Mouse (Mus musculus) kidney, embryonic 15.5 days (tissue): ENCODE measurements around the gene Fgfr2. TPM values are rescaled to one million over a fixed set of nuclear protein-coding genes. Genes with fewer than 3 reads are reported as not detected.

Source experiments
- ATAC-seq: fragments of 200-750 bp; cut with Nextera tagmentation; replicated peaks from 2 replicates; pipeline ENCODE4 v1.8.0; 2017; ENCODE audit warnings: moderate TSS enrichment; ENCODE audit not compliant: low FRiP score
- H3K27ac ChIP-seq: fragments of 300-500 bp; sonication (generic); 2 replicates; pipeline ENCODE4 v1.5.1; 2015; ENCODE audit warnings: mild to moderate bottlenecking, inconsistent platforms
- H3K27me3 ChIP-seq: fragments of 300-500 bp; sonication (generic); 2 replicates; pipeline ENCODE4 v1.6.1; 2015; ENCODE audit warnings: inconsistent platforms
- H3K36me3 ChIP-seq: fragments of 300-500 bp; sonication (generic); 2 replicates; pipeline ENCODE4 v1.6.1; 2015; ENCODE audit warnings: inconsistent platforms
- H3K4me1 ChIP-seq: fragments of 300-500 bp; sonication (generic); 2 replicates; pipeline ENCODE4 v1.6.1; 2015; ENCODE audit warnings: inconsistent platforms
- H3K4me2 ChIP-seq: fragments of 300-500 bp; sonication (generic); 2 replicates; pipeline ENCODE4 v1.6.1; 2015; ENCODE audit warnings: moderate library complexity, mild to moderate bottlenecking, inconsistent platforms
- H3K4me3 ChIP-seq: fragments of 300-500 bp; sonication (generic); replicated peaks from 2 replicates; pipeline ENCODE4 v1.5.1; 2015; ENCODE audit warnings: mild to moderate bottlenecking, inconsistent platforms
- H3K9ac ChIP-seq: fragments of 300-500 bp; sonication (generic); 2 replicates; pipeline ENCODE4 v1.6.1; 2015; ENCODE audit warnings: mild to moderate bottlenecking, inconsistent platforms
- H3K9me3 ChIP-seq: fragments of 300-500 bp; sonication (generic); replicated peaks from 2 replicates; pipeline ENCODE4 v1.6.1; 2016; ENCODE audit warnings: inconsistent platforms
- WGBS: fragments of 180-500 bp; shearing (Covaris S2); methylation state at CpG from one replicate; pipeline ENCODE4 v1.1.7; 2015; ENCODE audit warnings: mixed read lengths; 5-methylcytosine and 5-hydroxymethylcytosine counted together
- polyA plus RNA-seq: library from polyadenylated mRNA; unstranded; fragments of >200 nt; fragmentation: Nextera tagmentation; extraction: Ambion mirVana; gene quantifications from 2 replicates; pipeline ENCODE4 v1.2.1, GENCODE M21; 2015

Fgfr2 gene
- polyA plus RNA-seq, 1 experiment from 2014 or later: 104 TPM

DNA sequence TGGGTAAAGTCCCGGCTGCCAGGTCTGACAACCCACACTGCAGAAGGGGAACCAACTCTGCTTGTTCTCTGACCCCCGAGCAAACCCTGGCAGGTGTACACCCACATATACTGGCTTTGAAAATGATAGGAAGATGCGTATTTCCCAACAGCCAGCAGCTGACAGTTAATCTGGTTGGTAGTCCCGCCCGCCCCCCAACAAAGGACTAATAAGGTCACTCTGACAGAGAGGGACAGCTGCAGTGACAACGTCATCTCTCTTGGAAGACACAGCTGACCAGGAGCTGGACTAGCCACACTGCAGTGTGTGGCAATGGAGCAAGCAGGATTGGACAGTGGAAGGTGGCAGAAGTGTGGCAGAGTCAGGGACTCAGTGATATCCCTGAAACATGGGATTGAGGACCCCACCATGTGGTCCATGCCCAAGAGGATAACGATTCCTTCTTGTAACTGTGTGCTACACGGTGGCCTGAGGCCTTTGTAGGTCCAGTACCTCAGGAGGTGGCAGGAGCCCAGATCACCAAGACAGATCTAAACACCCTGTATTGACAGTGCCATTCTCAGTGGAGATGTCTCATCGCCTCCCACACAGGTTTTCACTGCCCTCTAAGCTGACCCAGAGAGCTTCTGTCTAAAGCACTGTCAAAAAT lies 130.1 kb downstream of the Fgfr2 start:
- Histone ChIP-seq H3K27me3 (no peaks in the 10 kb centered on the region), H3K4me3 (no peak overlapping the region), H3K4me1 (no peaks in the 10 kb centered on the region), H3K27ac (no peak overlapping the region), H3K9me3 (no peaks in the 10 kb centered on the region), H3K4me2 (no peak overlapping the region), H3K9ac (no peak overlapping the region), H3K36me3 (peaks cover 100% of the 10 kb centered on the region)
- 90% methylated on average over 9 of the region's 9 CpGs for WGBS
- no peak for ATAC-seq

DNA sequence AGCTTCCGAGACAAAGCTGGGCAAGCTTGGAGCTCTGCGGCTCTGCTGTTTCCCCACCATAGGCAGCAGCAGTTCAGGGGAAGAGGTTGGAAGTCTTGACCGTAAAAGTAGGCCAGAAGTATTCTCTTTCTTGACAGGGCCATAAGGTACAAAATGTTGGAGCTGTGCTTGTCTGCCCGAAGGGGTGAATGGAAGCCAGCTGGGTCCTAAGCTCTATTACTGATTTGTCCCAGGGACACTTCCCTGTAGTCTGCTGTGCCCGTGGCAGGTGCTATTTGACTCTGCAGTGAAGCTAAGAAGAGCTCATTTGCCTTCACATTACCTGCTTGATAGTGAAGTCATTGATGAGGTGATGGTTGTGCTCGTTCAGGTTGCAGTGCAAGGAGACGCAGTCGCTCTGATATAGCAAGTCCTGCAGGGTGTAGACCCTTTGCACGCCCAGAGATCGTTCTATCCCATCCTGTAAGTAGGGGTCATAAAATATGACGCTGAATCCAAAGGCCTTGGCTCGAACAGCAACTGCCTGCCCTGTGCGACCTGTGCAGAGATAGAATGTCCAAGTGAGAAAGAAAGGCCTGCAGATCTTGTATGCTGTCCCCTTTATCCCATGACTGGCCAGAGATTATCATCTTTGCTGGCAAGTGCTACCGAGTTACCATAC lies 131.8 kb downstream of the Fgfr2 start:
- Histone ChIP-seq H3K4me1 (no peaks in the 10 kb centered on the region), H3K27ac (no peak overlapping the region), H3K4me2 (no peak overlapping the region), H3K9me3 (no peaks in the 10 kb centered on the region), H3K27me3 (no peaks in the 10 kb centered on the region), H3K36me3 (peaks cover 92% of the 10 kb centered on the region), H3K9ac (no peak overlapping the region), H3K4me3 (no peak overlapping the region)
- WGBS: 81% methylated on average over 14 of the region's 14 CpGs
- no peak for ATAC-seq

DNA sequence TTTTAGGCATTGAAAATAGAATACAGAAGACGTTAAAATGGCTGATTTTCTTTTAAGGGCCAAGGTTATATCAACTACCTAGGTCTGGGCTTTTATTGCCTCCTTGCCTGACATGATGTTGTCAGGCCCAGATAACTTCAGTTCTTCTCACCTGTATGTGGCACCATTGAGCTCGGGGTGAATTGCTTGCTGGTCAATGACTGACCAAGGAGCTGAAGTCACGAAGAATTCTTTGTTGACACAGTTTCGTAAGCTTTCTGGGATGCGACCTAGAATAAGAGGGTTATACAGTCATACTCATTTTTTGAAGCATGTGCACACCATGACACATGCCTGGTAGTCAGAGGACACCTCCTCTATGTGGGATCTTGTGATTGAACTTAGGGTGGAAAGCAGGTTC lies 133.3 kb downstream of the Fgfr2 start:
- no peak overlapping the region for H3K4me3 ChIP-seq
- no peaks in the 10 kb centered on the region for H3K4me1 ChIP-seq
- ATAC-seq: no peak
- no peak overlapping the region for H3K27ac ChIP-seq
- H3K9ac ChIP-seq: no peak overlapping the region
- H3K4me2 ChIP-seq: no peak overlapping the region
- H3K27me3 ChIP-seq: no peaks in the 10 kb centered on the region
- H3K36me3 ChIP-seq: peaks cover 90% of the 10 kb centered on the region
- WGBS: 92% methylated on average over 5 of the region's 5 CpGs
- no peaks in the 10 kb centered on the region for H3K9me3 ChIP-seq

DNA sequence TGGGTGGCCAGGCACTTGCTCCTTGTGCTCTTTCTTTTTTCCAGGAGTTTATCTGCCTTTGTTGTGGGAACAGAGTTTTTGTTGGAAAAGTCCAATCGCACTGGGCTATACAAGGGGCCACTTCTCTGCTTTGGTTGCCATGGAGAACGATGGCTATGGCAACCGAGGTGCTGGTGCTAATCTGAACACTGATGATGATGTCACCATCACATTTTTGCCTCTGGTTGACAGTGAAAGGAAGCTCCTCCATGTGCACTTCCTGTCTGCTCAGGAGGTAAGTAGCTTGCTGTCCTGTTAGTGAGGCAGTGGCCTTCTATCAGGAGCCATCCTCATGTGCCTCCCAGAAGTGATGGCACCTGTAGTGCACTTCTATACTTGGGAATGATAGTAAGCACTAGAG lies 140.5 kb downstream of the Fgfr2 start:
- no peak for ATAC-seq
- Histone ChIP-seq H3K4me2 (no peak overlapping the region), H3K9me3 (no peaks in the 10 kb centered on the region), H3K27ac (no peak overlapping the region), H3K4me3 (no peak overlapping the region), H3K4me1 (no peaks in the 10 kb centered on the region), H3K27me3 (no peaks in the 10 kb centered on the region), H3K36me3 (peaks cover 68% of the 10 kb centered on the region), H3K9ac (no peak overlapping the region)
- 81% methylated on average over 3 of the region's 3 CpGs for WGBS

DNA sequence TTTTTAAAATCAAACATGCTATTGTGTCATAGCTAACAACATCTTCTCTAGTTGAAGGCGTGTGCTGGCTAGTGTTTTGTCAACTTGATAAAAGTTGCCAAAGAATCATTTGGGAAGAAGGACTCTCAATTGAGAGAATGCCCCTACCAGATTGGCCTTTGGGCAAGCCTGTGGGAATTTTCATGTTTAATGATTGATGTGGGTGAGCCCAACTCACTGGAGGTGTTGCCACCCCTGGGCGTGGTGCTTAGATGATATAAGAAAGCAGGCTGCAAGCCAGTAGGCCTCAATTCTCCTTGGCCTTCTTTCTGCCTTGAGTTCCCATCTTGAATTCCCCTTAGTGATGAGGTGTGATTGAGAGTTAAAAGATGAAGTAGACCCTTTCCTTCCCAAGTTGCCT lies 145.2 kb downstream of the Fgfr2 start:
- Histone ChIP-seq H3K9me3 (no peaks in the 10 kb centered on the region), H3K36me3 (peaks cover 54% of the 10 kb centered on the region), H3K27me3 (no peaks in the 10 kb centered on the region), H3K9ac (no peak overlapping the region), H3K4me1 (peaks cover 4% of the 10 kb centered on the region; the same call in 1 of the 2 replicates), H3K27ac (no peak overlapping the region), H3K4me3 (no peak overlapping the region), H3K4me2 (no peak overlapping the region)
- no peak for ATAC-seq
- WGBS: 91% methylated on average over 2 of the region's 2 CpGs

DNA sequence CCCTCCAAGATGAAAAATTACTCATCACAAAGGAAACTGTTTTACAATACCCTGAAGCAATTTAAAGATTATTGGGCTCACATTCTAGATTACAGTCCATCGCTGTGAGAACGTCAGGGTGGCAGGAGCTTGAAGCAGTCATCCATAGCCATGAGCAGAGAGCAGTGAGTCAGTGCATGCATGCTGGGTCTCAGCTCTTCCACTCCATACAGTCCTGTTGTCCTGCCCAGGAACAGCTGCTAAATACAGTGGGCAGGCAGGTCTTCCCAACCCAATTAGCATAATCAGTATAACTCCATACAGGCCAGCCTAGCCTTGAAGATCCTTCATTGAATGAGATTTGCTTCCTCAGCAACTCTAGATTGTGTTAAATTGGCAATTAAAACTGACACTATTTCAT lies 147.1 kb downstream of the Fgfr2 start:
- Histone ChIP-seq H3K9ac (no peak overlapping the region), H3K27ac (no peak overlapping the region), H3K4me3 (no peak overlapping the region), H3K36me3 (peaks cover 40% of the 10 kb centered on the region), H3K4me1 (peaks cover 4% of the 10 kb centered on the region; the same call in 1 of the 2 replicates), H3K4me2 (no peak overlapping the region), H3K27me3 (no peaks in the 10 kb centered on the region), H3K9me3 (no peaks in the 10 kb centered on the region)
- WGBS: 49% methylated on average over 2 of the region's 2 CpGs
- ATAC-seq: 0 out of 2 replicates have a peak, but pooled peaks have one; percentile 56

DNA sequence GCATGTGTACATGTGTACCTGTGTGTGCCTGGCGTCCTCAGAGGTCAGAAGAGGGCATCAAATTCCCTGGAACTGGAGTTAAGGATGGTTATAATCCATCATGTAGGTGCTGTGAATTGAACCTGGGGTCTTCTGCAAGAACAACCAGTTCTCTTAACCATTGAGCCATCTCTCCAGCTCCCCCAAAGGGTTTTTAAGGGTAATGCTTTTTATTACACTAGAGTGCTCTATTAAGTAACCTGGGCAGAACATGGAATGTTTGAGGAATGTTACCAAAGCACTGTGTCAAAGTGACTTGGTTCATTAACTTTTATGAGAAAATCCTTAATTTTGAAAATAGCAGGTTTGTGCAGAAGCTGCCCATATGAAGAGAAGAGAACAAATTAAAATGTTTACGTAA lies 151.1 kb downstream of the Fgfr2 start:
- 87% methylated on average over 2 of the region's 2 CpGs for WGBS
- Histone ChIP-seq H3K4me3 (no peak overlapping the region), H3K9me3 (no peaks in the 10 kb centered on the region), H3K27me3 (no peaks in the 10 kb centered on the region), H3K36me3 (peaks cover 37% of the 10 kb centered on the region), H3K9ac (no peak overlapping the region), H3K4me1 (peaks cover 4% of the 10 kb centered on the region; the same call in 1 of the 2 replicates), H3K4me2 (no peak overlapping the region), H3K27ac (no peak overlapping the region)
- no peak for ATAC-seq

DNA sequence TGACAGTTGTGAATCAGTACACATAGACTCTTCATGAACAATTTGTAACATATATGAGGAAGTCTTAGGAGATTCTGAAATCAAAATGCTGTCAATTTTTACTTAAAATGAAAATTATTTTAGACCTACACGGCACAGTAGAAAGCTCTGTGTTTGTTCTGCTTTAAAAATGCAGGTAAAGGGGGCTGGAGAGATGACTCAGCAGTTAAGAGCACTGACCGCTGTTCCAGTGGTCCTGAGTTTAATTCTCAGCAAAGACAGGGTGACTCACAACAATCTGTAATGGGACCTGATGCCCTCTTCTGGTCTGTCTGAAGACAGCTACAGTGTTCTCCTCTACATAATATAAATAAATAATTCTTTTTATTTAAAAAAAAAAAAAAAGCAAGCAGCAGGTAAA lies 157.4 kb downstream of the Fgfr2 start:
- no peak for ATAC-seq
- Histone ChIP-seq H3K36me3 (peaks cover 20% of the 10 kb centered on the region; the same call in 1 of the 2 replicates), H3K27ac (no peak overlapping the region), H3K4me1 (peaks cover 11% of the 10 kb centered on the region), H3K4me2 (no peak overlapping the region), H3K9me3 (no peaks in the 10 kb centered on the region), H3K27me3 (no peaks in the 10 kb centered on the region), H3K9ac (no peak overlapping the region), H3K4me3 (no peak overlapping the region)
- 79% methylated on average over 2 of the region's 2 CpGs for WGBS

DNA sequence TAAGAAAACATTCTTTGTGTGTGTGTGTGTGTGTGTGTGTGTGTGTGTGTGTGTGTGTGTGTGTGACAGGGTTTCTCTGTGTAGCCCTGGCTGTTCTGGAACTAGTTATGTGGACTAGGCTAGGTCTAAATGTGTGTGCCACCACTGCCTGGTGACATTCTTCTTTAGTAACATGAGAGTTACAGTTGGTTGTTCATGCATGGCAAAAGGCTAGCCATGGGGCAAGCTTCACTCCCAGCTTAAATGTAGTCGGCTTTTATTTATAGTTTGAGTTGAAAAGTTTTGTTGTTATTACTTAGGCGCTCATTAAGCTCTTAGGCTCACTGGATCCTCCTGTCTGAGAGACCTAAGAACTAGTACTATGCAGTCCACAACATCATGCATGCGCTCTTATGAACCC lies 158.8 kb downstream of the Fgfr2 start:
- 40% methylated on average over 3 of the region's 3 CpGs for WGBS
- Histone ChIP-seq H3K4me2 (no peak overlapping the region), H3K4me3 (no peak overlapping the region), H3K9ac (no peak overlapping the region), H3K27ac (peak overlapping the region; percentile 27; the same call in 1 of the 2 replicates), H3K27me3 (no peaks in the 10 kb centered on the region), H3K36me3 (peaks cover 23% of the 10 kb centered on the region; the same call in 1 of the 2 replicates), H3K4me1 (peaks cover 11% of the 10 kb centered on the region), H3K9me3 (no peaks in the 10 kb centered on the region)
- ATAC-seq: peak; percentile 71; the same call in 1 of the 2 replicates

DNA sequence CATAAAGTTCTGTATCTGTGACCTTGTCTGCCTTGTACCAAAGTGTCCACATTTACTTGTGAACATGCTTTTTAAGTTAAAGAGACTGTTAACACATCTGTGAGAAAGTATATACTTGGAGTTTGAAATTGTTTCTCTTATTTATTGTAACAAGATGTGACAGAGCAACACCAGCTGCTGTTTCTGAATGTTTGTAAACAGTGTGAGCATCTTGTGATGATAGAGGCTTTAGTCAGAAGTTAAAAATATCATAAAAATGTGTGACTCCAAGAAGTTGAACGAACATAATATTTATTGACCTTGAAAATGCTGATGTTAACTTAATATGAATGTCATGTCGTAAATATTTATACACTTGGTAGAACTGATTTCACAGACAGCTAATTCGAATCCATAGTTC lies 172.5 kb downstream of the Fgfr2 start:
- H3K9me3 ChIP-seq: no peaks in the 10 kb centered on the region
- H3K4me1 ChIP-seq: no peaks in the 10 kb centered on the region
- no peaks in the 10 kb centered on the region for H3K27me3 ChIP-seq
- no peak overlapping the region for H3K9ac ChIP-seq
- peaks cover 9% of the 10 kb centered on the region; the same call in 1 of the 2 replicates for H3K36me3 ChIP-seq
- no peak overlapping the region for H3K4me3 ChIP-seq
- no peak for ATAC-seq
- no peak overlapping the region for H3K27ac ChIP-seq
- no peak overlapping the region for H3K4me2 ChIP-seq
- WGBS: 92% methylated on average over 3 of the region's 3 CpGs

DNA sequence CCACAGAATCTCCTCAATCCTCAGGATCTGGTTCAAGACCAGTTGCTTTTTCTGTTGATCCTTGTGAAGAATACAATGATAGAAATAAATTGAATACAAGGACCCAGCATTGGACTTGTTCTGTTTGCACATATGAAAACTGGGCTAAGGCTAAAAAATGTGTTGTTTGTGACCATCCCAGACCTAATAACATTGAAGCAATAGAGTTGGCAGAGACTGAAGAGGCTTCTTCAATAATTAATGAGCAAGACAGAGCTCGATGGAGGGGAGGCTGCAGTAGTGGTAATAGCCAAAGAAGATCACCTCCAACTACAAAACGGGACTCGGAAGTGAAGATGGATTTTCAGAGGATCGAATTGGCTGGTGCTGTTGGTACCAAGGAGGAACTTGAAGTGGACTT lies 173.2 kb downstream of the Fgfr2 start:
- peaks cover 9% of the 10 kb centered on the region; the same call in 1 of the 2 replicates for H3K36me3 ChIP-seq
- no peak overlapping the region for H3K9ac ChIP-seq
- no peak overlapping the region for H3K4me2 ChIP-seq
- no peaks in the 10 kb centered on the region for H3K27me3 ChIP-seq
- no peak overlapping the region for H3K27ac ChIP-seq
- H3K9me3 ChIP-seq: no peaks in the 10 kb centered on the region
- H3K4me1 ChIP-seq: no peaks in the 10 kb centered on the region
- no peak overlapping the region for H3K4me3 ChIP-seq
- WGBS: 92% methylated on average over 4 of the region's 4 CpGs
- ATAC-seq: no peak

DNA sequence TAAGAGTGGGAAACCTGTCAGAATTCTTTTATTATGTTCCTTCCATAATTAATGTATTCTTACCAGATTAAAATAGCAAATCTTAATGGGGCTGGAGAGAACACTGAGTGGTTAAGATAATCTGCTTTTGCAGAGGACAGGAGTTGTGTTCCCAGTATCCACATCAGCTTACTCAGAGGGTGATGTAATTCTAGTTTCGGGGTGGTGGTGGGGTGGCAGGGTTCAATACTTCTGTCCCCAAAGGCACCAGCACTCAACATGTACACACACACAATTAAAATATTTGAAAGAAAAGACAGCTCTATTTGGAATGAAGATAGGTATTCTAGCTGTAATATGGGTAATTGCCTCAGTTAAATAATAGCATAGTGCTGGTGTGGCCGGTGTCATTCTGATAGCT lies 182.6 kb downstream of the Fgfr2 start:
- H3K9ac ChIP-seq: no peak overlapping the region
- H3K27ac ChIP-seq: no peak overlapping the region
- no peak overlapping the region for H3K4me3 ChIP-seq
- no peaks in the 10 kb centered on the region for H3K27me3 ChIP-seq
- no peaks in the 10 kb centered on the region for H3K9me3 ChIP-seq
- H3K36me3 ChIP-seq: no peaks in the 10 kb centered on the region
- WGBS: 81% methylated on average over 2 of the region's 2 CpGs
- no peak overlapping the region for H3K4me2 ChIP-seq
- peaks cover 18% of the 10 kb centered on the region for H3K4me1 ChIP-seq
- no peak for ATAC-seq
